Mouse (Mus musculus) lung, adult 18-20 months (tissue): ENCODE measurements around the gene Fau.

Experiments used
- DNase-seq, 2 experiments: peaks; one replicate each; pipeline ENCODE4 v3.0.0; 2022; ENCODE audit warnings: mixed read lengths in 2 of 2

Gene Fau

GRCm38 (mm10) chr19:6046294-6047153 is 11.1 kb upstream of the Fau start, which contains the start of gene Syvn1:
TSS of gene Syvn1 (plus strand) at chr19:6046576.
- DNase-seq: peak; percentile 95

- no peak for DNase-seq
These were observed 10.3 kb upstream of the Fau start for GRCm38 (mm10) chr19:6047154-6047898.

GRCm38 (mm10) chr19:6047899-6048166 is 9.8 kb upstream of the Fau start:
- no peak for DNase-seq

GRCm38 (mm10) chr19:6048681-6049410 is 8.8 kb upstream of the Fau start:
- no peak for DNase-seq

GRCm38 (mm10) chr19:6052516-6052915 is 5.1 kb upstream of the Fau start:
- DNase-seq: no peak

- no peak for DNase-seq
These were observed 3.3 kb upstream of the Fau start for GRCm38 (mm10) chr19:6054296-6054695.

GRCm38 (mm10) chr19:6056696-6057095 is 948 bp upstream of the Fau start:
- DNase-seq: no peak

GRCm38 (mm10) chr19:6058513-6058912 is 869 bp downstream of the Fau start:
- DNase-seq: no peak

GRCm38 (mm10) chr19:6058966-6059365 is 1.3 kb downstream of the Fau start:
- no peak for DNase-seq

- peak; percentile 96 to 97 for DNase-seq
These were observed 3.4 kb downstream of the Fau start, which contains the start of gene Znhit2 for GRCm38 (mm10) chr19:6061021-6061533. TSS of gene Znhit2 (plus strand) at chr19:6061192.

- DNase-seq: peak; percentile 36 to 42
These were observed 4.1 kb downstream of the Fau start for GRCm38 (mm10) chr19:6061641-6062302.

GRCm38 (mm10) chr19:6062418-6062817 is 4.8 kb downstream of the Fau start:
- DNase-seq: no peak

- DNase-seq: no peak
These were observed 5.4 kb downstream of the Fau start for GRCm38 (mm10) chr19:6063081-6063480.

GRCm38 (mm10) chr19:6066571-6066970 is 8.9 kb downstream of the Fau start:
- no peak for DNase-seq

GRCm38 (mm10) chr19:6067011-6067723 is 9.5 kb downstream of the Fau start:
- DNase-seq: peak; percentile 76 to 84

- peak; percentile 93 to 95 for DNase-seq
These were observed 10.2 kb downstream of the Fau start, which contains the start of gene Tm7sf2 for GRCm38 (mm10) chr19:6067724-6068415. TSS of gene Tm7sf2 (minus strand) at chr19:6068373.

- no peak for DNase-seq
These were observed 11.3 kb downstream of the Fau start for GRCm38 (mm10) chr19:6068951-6069350.

- no peak for DNase-seq
These were observed 12.2 kb downstream of the Fau start for GRCm38 (mm10) chr19:6069851-6070250.

GRCm38 (mm10) chr19:6070571-6071250 is 13.1 kb downstream of the Fau start:
- no peak for DNase-seq

- no peak for DNase-seq
These were observed 13.6 kb downstream of the Fau start for GRCm38 (mm10) chr19:6071261-6071660.

GRCm38 (mm10) chr19:6073889-6074288 is 16.2 kb downstream of the Fau start:
- DNase-seq: no peak
